Mouse (Mus musculus) adrenal gland, postnatal 36 days (tissue): ENCODE data around the gene Atoh7. TPM values are rescaled to one million over a fixed set of nuclear protein-coding genes. Genes with fewer than 3 reads are reported as not detected.
A peak's percentile ranks its signal among the peaks of the same experiment; 100 is the strongest.

ENCODE experiments used
- DNase-seq, 2 experiments: peaks; one replicate each; pipeline ENCODE4 v3.0.0; 2021; ENCODE audit warnings: mixed read lengths in 1 of 2
- total RNA-seq, 2 experiments: library from RNA; stranded (reverse); gene quantifications; 2 replicates each; pipeline ENCODE4 v1.2.3; 2021

The Atoh7 gene
- total RNA-seq, 2 experiments from 2014 or later, result not detected

DNA sequence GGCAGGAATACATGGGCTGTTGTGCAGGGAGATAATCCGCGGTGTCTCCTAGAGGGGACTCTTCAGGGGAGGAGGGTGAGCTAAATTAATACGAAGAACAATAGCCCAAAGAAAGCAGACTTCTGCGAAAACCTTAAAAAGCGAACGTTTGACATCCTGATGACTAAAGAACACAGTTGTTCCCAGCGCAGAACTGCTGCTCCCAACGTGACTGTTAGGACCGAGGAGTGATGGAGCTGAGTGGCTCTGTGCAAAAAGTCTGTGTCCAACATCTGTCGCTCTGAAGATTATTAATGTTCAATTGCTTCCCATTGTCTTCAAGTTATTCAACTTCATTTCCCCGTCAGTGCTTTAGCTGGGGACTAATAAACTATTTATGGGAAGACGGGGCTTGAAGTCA is 1.3 kb upstream of the Atoh7 start:
- no peak for DNase-seq

DNA sequence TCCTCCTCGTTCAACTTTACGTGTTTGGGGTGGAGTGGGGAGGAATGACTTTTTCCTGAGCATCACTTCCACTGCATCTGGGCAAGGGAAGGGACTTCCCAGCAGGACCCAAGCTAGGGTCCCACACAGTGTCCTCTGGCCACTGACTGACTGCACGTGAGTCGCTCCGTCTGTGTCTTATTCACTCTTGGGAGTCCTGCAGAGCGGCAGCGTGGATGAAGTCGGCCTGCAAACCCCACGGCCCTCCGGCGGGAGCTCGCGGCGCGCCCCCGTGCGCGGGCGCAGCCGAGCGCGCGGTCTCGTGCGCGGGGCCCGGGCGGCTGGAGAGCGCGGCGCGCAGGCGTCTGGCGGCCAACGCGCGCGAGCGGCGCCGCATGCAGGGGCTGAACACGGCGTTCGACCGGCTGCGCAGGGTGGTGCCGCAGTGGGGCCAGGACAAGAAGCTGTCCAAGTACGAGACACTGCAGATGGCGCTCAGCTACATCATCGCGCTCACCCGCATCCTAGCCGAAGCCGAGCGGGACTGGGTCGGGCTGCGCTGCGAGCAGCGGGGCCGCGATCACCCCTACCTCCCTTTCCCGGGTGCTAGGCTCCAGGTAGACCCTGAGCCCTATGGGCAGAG is 601 bp downstream of the Atoh7 start:
- DNase-seq, result peak; percentile 62 to 64

DNA sequence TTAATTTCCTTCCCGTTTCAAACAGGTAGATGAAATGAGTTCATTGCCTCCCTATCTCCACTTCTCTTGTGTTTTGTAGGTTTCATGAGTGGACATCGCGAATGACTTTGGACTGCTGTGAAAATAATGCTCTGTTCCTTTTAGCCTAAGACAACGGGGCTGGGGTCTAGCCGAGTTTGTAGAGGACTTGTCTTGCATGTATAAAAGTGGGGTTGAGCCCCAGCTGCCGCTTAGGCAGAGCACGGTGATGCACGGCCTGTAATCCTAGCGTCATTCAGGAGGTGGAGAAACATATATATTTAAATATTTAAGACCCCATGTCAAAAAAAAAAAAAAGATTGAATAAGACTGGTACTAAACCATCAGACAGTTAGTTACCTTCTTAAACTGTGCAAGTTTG is 1.2 kb downstream of the Atoh7 start:
- no peak for DNase-seq

DNA sequence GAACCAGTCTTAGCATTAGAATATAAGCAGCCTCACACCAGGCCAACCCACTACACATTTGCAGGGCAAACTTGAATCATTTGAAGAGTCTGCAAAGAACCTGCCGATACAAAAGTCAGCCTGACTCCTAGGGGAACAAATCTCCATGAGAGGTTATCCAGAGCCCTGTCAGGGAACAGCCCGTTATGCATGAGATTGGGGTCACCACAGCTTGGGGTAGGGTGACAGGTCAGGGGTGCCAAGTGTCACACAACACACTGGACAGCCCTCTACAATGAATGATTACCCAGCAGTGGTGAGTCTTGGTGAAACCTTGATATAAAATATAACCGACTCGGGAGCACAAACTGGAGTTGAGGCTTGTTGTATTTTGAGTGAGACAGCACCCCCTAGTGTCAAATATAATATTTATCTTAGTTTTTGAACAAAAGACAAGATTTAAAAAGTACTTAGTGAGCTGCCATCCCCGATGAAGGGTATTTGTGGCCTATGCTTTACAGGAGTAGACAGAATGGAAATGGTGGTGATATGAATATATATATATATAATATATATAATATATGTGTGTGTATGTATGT is 13.7 kb downstream of the Atoh7 start:
- no peak for DNase-seq

DNA sequence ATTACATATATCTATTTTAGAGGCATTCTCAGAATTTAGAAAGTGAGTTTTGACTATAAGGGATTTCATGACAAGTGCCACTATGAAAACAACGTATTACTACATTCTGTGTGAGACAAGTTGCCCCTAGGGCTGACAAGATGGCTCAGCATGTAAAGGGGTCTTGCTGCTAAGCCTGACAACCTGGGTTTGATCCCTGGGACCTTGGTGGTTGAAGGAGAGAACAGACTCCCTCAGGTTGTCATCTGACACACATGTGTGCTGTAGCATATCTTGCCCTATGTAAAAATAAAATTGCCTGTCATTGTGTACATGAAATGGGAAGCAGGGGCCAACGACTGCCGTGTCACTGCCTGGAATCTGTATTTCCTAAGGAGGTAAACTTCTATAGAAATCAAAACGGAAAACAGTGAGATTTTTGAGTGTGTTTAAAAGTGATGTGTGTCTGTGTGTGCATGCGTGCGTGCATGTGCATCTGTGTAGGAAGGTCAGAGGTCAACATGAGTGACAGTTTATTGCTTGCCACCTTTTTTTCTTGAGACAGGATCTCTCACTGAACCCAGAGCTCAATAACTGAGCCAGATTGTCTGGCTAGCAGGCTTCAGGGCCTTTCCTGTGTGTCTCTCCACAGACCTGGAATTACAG is 14.4 kb downstream of the Atoh7 start:
- no peak for DNase-seq

- no peak for DNase-seq
These were observed 16.4 kb downstream of the Atoh7 start for GRCm38 (mm10) chr10:63115881-63116280.

DNA sequence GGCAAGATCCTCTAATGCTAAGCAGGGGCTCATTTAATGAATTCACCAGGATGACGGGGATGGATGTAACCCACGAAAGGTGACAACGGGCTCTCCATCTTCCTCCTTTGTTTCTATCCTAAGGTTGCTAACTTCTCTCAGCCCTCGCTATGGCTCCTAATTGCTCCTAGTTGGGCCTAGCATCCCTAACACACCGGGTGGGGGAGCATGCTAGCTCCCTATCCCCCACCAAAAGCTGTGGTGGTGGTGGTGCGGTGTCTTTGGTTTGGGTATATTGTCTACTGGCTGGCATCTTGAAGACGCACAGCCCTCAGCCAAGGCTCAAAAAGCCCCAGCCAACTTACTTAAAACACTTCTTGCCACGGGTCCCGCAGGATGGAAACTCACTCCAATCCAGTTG is 16.9 kb downstream of the Atoh7 start:
- no peak for DNase-seq

DNA sequence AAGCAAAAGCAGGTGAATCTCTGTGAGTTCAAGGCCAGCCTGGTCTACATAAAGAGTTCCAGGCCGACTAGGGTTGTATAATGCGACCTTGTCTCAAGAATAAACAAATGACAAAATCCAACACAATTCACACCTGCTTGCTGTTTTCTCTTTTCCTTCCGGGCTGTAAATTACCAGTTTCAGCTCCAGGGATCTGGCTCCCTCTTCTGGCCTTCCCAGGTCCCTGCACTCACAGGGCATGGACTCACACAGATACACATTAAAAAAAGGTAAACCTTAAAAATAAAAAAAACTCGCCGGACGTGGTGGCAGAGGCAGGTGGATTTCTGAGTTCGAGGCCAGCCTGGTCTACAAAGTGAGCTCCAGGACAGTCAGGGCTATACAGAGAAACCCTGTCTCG is 18.1 kb downstream of the Atoh7 start:
- DNase-seq, result no peak

- no peak for DNase-seq
These were observed 20.5 kb downstream of the Atoh7 start for GRCm38 (mm10) chr10:63119916-63120315.

GRCm38 (mm10) chr10:63121961-63122360 is 22.5 kb downstream of the Atoh7 start:
- DNase-seq, result no peak

GRCm38 (mm10) chr10:63122516-63122915 is 23.1 kb downstream of the Atoh7 start:
- DNase-seq, result peak; percentile 53 to 62

GRCm38 (mm10) chr10:63123141-63123540 is 23.7 kb downstream of the Atoh7 start:
- no peak for DNase-seq

DNA sequence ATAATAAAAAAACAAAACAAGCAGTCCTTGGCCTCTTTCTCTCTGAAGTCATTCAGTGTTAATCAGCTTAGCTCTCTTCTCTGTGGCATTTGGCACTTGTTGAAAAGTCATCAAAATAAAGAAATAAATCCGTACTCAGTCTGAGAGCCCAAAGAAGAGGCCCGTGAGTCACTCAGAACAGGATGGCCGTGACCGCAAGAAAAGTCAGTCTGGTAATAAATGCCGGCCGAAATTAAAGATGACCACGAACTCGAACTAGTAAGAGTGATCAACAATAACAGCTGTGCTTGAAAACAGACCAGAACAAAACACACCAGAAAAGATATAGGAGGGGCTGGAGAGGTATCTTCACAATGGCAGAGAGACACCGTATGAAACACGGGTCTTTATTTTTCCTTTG is 24.6 kb downstream of the Atoh7 start:
- DNase-seq, result peak; percentile 53 to 56

GRCm38 (mm10) chr10:63125343-63125742 is 25.9 kb downstream of the Atoh7 start:
- DNase-seq, result peak in 1 of 2 experiments; percentile 17

- DNase-seq, result no peak
These were observed 26.7 kb downstream of the Atoh7 start for GRCm38 (mm10) chr10:63126116-63126515.

- no peak for DNase-seq
These were observed 27.7 kb downstream of the Atoh7 start for GRCm38 (mm10) chr10:63127156-63127555.

- peak; percentile 69 to 74 for DNase-seq
These were observed 28.8 kb downstream of the Atoh7 start for GRCm38 (mm10) chr10:63128256-63128655.

- DNase-seq, result no peak
These were observed 31.0 kb downstream of the Atoh7 start for GRCm38 (mm10) chr10:63130500-63130899.

DNA sequence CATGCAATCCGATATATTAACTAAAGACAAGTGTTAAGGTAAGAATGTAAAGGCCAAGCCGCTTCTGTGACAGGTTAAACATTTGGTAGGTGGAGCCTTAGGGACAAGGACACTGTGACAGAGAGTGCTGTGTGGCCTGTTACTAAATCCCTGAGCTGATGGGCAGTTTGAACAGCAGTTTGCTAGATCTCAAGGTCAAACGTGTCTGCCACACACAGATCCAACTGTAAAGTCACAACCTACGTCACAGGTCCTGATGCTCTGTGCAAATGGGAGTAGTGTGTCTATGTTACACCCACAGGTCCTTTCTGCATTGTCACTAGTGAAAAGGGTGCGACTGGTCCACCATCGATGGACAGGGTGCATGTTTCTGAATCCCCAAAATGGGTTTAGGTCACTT is 32.9 kb downstream of the Atoh7 start:
- no peak for DNase-seq

- DNase-seq, result no peak
These were observed 33.9 kb downstream of the Atoh7 start for GRCm38 (mm10) chr10:63133326-63133725.

DNA sequence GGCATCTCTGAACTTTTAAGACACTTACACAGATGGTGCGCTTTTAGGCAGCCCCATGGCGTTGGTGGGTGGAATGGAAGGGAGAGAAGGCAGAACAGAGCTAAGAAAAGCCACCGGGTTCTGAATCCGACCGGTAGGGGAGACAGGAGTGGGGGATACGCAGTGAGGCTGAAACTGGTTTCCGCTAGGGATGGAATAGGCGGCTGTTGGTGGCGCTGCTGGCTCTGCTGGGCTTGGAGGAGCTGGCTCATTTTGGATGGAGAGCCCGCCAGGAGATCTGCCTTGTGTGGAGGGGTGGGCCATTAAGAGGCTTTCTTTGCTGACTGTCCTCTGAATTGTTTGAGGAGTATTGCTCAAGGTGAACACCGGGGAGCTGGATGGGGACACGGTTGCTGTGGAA is 36.2 kb downstream of the Atoh7 start:
- no peak for DNase-seq

DNA sequence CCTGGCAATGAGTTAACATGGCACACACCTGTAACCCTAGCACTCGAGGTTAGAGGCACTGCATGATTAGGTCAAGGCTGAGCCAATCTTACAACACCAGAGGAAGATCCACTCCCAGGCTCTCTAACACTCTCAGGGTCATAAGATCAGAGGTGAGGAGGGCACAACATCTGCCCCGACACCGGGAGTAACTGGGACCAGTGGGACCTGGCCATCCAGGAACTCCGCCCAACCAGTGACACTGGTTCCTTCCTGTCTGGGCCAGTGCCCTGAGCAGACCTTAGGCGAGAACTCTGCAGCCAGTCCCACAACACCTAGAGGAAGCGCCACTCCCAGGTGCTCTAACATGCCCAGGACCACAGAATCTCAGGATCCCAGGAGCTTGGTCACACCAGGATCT is 37.0 kb downstream of the Atoh7 start:
- DNase-seq, result no peak

GRCm38 (mm10) chr10:63142660-63143059 is 43.2 kb downstream of the Atoh7 start:
- DNase-seq, result no peak
